Mouse (Mus musculus) limb, embryonic 13.5 days (tissue): ENCODE results near the gene AC124502.3. TPM values are rescaled to one million over a fixed set of nuclear protein-coding genes. Genes with fewer than 3 reads are reported as not detected.
A peak's percentile ranks its signal among the peaks of the same experiment; 100 is the strongest.
"Not testable (repeated sequence)": the region's sequence is repeated elsewhere in the genome, so short reads cannot be mapped to it uniquely, and the experiment has no call there.

Source experiments
- ATAC-seq: fragments of 200-750 bp; cut with Nextera tagmentation; 2 replicates; pipeline ENCODE4 v1.8.0; 2017; ENCODE audit warnings: low read depth, moderate number of reproducible peaks, moderate TSS enrichment; ENCODE audit not compliant: low FRiP score
- H3K27ac ChIP-seq: fragments of 300-500 bp; sonication (generic); 2 replicates; pipeline ENCODE4 v1.5.1; 2015; ENCODE audit warnings: inconsistent platforms, mild to moderate bottlenecking, moderate library complexity
- H3K27me3 ChIP-seq: fragments of 300-500 bp; sonication (generic); 2 replicates; pipeline ENCODE4 v1.6.1; 2015; ENCODE audit warnings: mild to moderate bottlenecking, inconsistent platforms
- H3K36me3 ChIP-seq: fragments of 300-500 bp; sonication (generic); 2 replicates; pipeline ENCODE4 v1.6.1; 2015; ENCODE audit warnings: inconsistent platforms, mild to moderate bottlenecking, moderate library complexity
- H3K4me1 ChIP-seq: fragments of 300-500 bp; sonication (generic); 2 replicates; pipeline ENCODE4 v1.6.1; 2015; ENCODE audit warnings: inconsistent platforms
- H3K4me2 ChIP-seq: fragments of 300-500 bp; sonication (generic); replicated peaks from 2 replicates; pipeline ENCODE4 v1.6.1; 2015; ENCODE audit warnings: inconsistent platforms, mild to moderate bottlenecking, moderate library complexity
- H3K4me3 ChIP-seq: fragments of 300-500 bp; sonication (generic); 2 replicates; pipeline ENCODE4 v1.5.1; 2015; ENCODE audit warnings: moderate library complexity, mild to moderate bottlenecking, inconsistent platforms
- H3K9ac ChIP-seq: fragments of 300-500 bp; sonication (generic); 2 replicates; pipeline ENCODE4 v1.6.1; 2015; ENCODE audit warnings: mild to moderate bottlenecking, inconsistent platforms
- H3K9me3 ChIP-seq: fragments of 300-500 bp; sonication (generic); 2 replicates; pipeline ENCODE4 v1.6.1; 2016; ENCODE audit warnings: inconsistent platforms
- WGBS: fragments of 180-500 bp; shearing (Covaris S2); methylation state at CpG from one replicate; pipeline ENCODE4 v1.1.7; 2015; 5-methylcytosine and 5-hydroxymethylcytosine counted together
- polyA plus RNA-seq: library from polyadenylated mRNA; unstranded; fragments of >200 nt; fragmentation: Nextera tagmentation; extraction: Ambion mirVana; gene quantifications from 2 replicates; pipeline ENCODE4 v1.2.1, GENCODE M21; 2015

AC124502.3 gene
- polyA plus RNA-seq, 1 experiment from 2014 or later: 3.7 TPM

DNA sequence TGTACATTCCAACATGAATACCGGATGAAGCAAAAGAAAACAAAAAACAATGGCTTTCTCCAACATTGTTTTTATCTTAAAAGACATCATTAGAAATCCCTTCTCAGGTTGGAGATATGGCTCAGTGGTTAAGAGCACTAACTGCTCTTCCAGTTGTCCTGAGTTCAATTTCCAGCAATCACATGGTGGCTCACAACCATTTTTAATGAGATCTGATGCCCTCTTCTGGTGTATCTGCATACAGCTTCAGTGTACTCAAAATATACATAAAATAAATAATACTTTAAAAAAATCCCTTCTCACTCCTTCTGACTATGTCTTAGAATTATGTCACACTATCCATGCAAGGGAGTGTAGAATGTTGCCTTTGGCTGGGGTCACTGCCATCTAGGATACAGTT, 40.6 kb downstream of the AC124502.3 start:
- H3K4me1 ChIP-seq: no peaks in the 10 kb centered on the region
- no peaks in the 10 kb centered on the region for H3K36me3 ChIP-seq
- no peak overlapping the region for H3K9ac ChIP-seq
- H3K4me3 ChIP-seq: no peak overlapping the region
- WGBS: 97% methylated on average over 1 of the region's 1 CpGs
- no peak overlapping the region for H3K27ac ChIP-seq
- H3K4me2 ChIP-seq: no peak overlapping the region
- ATAC-seq: no peak
- H3K9me3 ChIP-seq: no peaks in the 10 kb centered on the region
- H3K27me3 ChIP-seq: peaks cover 54% of the 10 kb centered on the region

DNA sequence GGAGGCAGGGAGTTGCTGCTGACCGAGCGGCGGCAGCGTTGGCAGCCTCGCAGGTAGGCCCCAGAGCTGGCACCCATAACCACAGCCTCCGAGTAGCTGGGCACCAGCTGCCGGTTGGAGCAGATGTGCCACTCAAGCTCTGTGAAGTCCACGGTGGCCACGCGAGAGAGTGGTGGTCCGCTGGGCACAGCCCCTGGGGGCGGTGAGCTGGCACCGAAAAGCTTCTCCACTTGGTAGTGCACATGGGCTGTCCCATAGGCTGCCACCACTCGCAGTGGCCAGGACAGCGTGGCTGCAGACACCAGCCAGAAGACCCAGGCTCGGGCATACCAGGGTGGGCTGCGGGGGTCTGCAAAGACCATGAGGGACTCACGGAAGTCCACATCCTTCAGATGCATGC, 43.3 kb downstream of the AC124502.3 start:
- Histone ChIP-seq H3K9me3 (no peaks in the 10 kb centered on the region), H3K9ac (no peak overlapping the region), H3K4me1 (peaks cover 13% of the 10 kb centered on the region), H3K36me3 (no peaks in the 10 kb centered on the region), H3K27ac (no peak overlapping the region), H3K4me3 (no peak overlapping the region), H3K27me3 (peaks cover 77% of the 10 kb centered on the region), H3K4me2 (no peak overlapping the region)
- no peak for ATAC-seq
- 56% methylated on average over 18 of the region's 18 CpGs for WGBS

DNA sequence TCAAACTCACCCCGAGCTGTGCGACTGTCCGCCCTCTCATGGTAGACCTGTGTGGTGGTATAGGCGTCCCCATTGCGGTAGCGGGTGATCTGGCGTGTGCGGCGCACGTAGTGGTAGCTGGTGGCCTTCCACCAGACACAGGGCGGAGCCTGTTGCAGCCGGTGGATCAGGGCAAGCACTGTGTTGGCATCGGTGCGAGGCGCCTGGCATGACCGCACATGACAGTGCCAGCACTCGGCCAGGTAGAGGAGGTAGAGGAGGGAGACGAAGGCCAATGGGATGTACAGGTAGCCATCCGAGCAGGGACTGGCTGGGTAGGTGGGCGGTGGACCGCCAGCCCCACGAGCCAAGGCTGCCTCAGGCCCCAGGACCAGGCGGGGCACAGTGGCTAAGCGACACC, 43.9 kb downstream of the AC124502.3 start:
- Histone ChIP-seq H3K36me3 (no peaks in the 10 kb centered on the region), H3K4me3 (no peak overlapping the region), H3K27me3 (peaks cover 77% of the 10 kb centered on the region), H3K4me1 (peaks cover 18% of the 10 kb centered on the region), H3K27ac (no peak overlapping the region), H3K9me3 (no peaks in the 10 kb centered on the region), H3K9ac (no peak overlapping the region), H3K4me2 (no peak overlapping the region)
- no peak for ATAC-seq
- WGBS: 60% methylated on average over 24 of the region's 24 CpGs

DNA sequence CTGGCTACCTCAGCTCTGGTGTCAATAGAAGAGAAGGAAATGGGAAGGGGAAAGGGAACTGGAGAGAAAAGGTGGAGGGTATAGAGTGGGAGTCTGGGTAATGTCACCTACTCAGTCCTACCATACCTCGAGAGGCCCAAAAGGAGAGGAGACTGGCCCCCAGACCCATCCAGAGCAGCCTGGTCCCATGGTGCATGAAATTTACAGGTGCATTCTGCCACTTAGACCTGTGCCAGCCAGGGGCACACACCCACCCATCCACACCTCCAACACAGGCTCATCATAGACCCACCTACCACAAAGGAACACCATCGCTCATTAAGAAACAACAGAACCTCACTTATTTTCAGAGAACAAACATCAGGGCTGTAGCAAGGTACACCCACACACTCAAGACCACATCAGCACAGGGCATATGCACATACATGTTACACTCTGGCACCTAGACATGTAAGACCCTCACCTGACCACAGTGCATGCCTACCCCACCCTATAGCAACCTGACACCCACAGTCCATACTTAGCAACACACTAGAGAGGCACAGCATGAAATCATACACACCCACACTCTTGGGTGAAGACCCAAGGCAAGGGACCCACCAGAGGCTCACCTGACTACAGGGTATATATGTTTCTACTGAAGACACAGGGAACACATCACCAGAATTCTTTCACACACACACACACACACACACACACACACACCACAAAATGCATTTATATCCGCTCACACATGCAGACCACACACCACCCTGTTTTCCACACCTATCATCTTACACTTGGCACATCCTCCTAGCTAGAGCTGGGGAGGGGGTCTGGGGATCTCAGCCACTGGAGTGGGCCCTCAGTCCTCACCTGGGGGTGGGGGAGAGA, 45.5 kb downstream of the AC124502.3 start:
- H3K4me1 ChIP-seq: peaks cover 24% of the 10 kb centered on the region
- no peaks in the 10 kb centered on the region for H3K36me3 ChIP-seq
- H3K27ac ChIP-seq: no peak overlapping the region
- WGBS: 61% methylated on average over 3 of the region's 3 CpGs
- H3K9ac ChIP-seq: no peak overlapping the region
- peaks cover 74% of the 10 kb centered on the region for H3K27me3 ChIP-seq
- no peak overlapping the region for H3K4me2 ChIP-seq
- peak overlapping the region; percentile 50; the same call in 1 of the 2 replicates for H3K4me3 ChIP-seq
- no peak for ATAC-seq
- no peaks in the 10 kb centered on the region for H3K9me3 ChIP-seq

DNA sequence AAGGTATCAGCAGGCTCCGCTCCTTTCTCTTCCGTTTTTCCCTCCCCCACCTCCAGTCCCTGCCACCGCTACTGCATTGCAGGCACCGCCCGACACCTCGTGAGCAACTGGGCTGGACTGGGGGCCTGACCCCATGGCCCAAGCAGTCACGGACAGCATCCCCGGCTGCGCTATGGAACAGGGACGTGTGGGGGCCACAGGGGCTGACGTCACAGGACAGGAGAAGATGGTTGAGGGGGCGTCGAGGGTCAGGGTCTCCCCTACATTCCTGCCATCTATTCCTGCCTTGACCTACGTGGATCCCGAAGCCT, 46.1 kb downstream of the AC124502.3 start:
- peak overlapping the region; percentile 85 for H3K4me2 ChIP-seq
- no peak for ATAC-seq
- peaks cover 68% of the 10 kb centered on the region for H3K27me3 ChIP-seq
- H3K4me1 ChIP-seq: peaks cover 29% of the 10 kb centered on the region
- H3K9ac ChIP-seq: no peak overlapping the region
- peaks cover 4% of the 10 kb centered on the region; the same call in 1 of the 2 replicates for H3K36me3 ChIP-seq
- H3K4me3 ChIP-seq: peak overlapping the region; percentile 50
- H3K27ac ChIP-seq: no peak overlapping the region
- no peaks in the 10 kb centered on the region for H3K9me3 ChIP-seq
- 2% methylated on average over 15 of the region's 15 CpGs for WGBS

DNA sequence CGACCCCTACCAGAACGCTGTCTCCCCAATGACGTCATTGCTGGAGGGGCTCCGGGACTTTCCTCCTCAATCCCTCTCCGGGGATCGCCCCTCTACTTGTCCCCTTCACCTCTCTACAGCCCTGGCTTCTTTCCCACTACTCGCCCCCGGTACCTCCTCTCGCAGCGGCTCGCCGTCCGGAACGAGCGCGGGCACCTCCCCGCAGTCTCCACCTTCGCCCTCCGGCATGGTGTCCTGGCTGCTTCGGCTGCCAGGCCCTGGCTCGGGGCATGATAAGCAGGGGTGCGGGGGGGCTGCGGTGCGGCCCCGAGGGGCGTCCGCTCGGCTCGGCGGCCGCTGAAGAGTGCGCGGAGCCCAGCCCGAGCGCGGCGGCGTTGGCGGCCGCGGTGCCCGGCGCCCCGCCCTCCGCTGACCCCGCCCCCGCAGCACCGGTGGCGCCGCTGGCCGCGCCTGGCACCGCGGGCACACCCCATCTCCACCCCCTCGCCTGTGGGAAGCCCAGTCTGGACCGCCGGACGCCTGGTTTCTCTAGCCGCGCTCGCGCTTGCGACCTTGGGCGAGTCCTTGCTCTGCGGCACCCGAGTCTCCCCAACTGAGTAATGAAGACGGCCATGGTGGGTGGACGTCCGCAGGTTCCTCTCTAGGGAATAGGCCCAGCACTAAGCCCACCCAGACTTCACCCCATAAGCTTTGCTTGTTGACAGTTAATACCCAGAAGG, 46.6 kb downstream of the AC124502.3 start, which contains the start of gene Tmem151a:
TSS of gene Tmem151a (minus strand) at position 387 of the 719 bp plus-strand sequence.
- Histone ChIP-seq H3K9ac (peak within 1 kb of the TSS; percentile 59), H3K27me3 (peaks cover 63% of the 10 kb centered on the region), H3K4me1 (peaks cover 29% of the 10 kb centered on the region), H3K4me3 (peak within 1 kb of the TSS; percentile 50), H3K4me2 (peak within 1 kb of the TSS; percentile 85), H3K27ac (no peak within 1 kb of the TSS), H3K36me3 (peaks cover 8% of the 10 kb centered on the region), H3K9me3 (no peaks in the 10 kb centered on the region)
- no peak for ATAC-seq
- WGBS: under 1% methylated on average over 48 of the region's 69 CpGs

DNA sequence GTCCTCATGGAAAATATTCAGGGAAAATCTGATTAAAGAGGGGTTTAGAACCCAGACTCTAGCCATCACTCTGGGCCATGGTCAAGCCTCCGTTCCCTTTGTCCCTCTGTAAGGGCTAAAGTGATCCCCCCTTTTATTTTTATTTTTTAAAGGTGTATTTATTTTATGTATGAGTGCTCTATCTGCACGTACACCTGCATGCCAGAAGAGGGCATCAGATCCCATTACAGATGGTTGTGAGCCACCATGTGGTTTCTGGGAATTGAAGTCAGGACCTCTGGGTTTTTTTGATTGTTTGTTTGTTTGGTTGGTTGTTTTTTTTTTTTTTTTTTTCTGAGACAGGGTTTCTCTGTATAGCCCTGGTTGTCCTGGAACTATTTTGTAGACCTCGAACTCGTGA, 47.8 kb downstream of the AC124502.3 start:
- not testable (repeated sequence) for H3K4me3 ChIP-seq, H3K27ac ChIP-seq, ATAC-seq, H3K9me3 ChIP-seq, H3K9ac ChIP-seq, H3K4me2 ChIP-seq
- H3K4me1 ChIP-seq: peaks cover 29% of the 10 kb centered on the region
- peaks cover 20% of the 10 kb centered on the region for H3K36me3 ChIP-seq
- H3K27me3 ChIP-seq: peaks cover 51% of the 10 kb centered on the region
- 53% methylated on average over 4 of the region's 4 CpGs for WGBS

DNA sequence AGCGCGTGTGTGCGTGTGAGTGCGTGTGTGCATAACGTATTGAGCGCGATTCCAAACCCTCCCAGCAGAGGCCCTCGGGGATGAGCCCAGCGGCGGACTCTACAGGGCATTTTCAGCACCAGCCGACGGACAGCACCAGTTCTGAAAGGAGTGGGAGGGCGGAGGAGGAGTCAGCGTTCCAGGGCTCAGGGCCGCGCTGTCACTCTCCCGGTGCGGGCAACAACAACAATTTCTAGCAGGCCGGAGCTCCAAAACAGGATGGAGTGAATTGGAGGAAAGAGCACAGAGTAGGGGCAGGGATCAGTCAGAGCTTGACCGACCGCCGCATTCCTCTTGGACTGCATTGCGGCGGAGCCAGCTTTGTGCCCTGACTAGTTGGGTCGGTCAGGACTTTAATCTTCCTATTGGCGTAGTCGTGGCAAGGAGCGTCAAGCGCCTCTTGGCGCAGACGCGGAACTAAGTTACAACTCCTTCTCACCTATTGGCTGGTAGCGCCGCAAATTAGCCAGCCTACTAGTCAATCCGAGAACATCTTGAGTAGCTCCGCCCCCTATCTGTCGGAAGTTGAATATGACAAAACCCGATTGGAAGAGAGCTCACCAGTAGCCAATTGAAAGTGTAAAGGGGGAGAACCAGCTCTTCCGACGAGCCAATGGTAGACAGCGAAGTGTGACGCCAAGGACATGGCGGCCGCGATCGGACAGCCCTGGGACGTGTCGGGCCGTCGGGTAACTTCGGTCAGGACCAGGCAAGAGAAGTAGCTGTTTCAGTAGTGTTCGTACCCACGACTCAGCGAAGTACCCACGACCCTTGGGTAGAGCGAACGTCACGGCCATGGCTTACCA, 49.4 kb downstream of the AC124502.3 start, which contains the start of gene Yif1a:
TSS of gene Yif1a (plus strand) at position 655 of the 845 bp plus-strand sequence.
- Histone ChIP-seq H3K27me3 (peaks cover 35% of the 10 kb centered on the region), H3K27ac (0 out of 2 replicates have a peak within 1 kb of the TSS, but pooled peaks have one; percentile 49), H3K4me3 (peak within 1 kb of the TSS; percentile 83), H3K9ac (peak within 1 kb of the TSS; percentile 83), H3K4me2 (peak within 1 kb of the TSS; percentile 90), H3K9me3 (no peaks in the 10 kb centered on the region), H3K4me1 (peaks cover 29% of the 10 kb centered on the region), H3K36me3 (peaks cover 36% of the 10 kb centered on the region)
- ATAC-seq: peak; percentile 95
- WGBS: under 1% methylated on average over 58 of the region's 58 CpGs

DNA sequence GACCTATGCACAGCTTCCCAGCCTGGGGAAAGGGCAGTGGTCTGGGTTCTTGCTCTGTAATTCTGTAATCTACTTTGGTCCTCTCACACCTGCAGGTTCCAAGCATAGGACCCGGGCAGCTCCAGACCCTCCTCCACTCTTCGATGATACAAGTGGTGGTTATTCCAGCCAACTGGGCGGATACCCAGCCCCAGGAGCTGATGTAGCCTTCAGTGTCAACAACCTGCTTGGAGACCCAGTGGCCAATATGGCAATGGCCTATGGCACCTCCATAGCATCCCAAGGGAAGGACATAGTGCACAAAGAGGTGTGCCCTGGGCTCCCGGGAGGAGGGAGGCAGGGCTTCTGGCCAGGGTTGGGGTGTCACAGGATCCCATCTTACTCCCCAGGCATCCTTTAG, 50.6 kb downstream of the AC124502.3 start:
- Histone ChIP-seq H3K4me2 (peak overlapping the region; percentile 90), H3K27me3 (peaks cover 23% of the 10 kb centered on the region), H3K4me3 (peak overlapping the region; percentile 83), H3K4me1 (peaks cover 34% of the 10 kb centered on the region), H3K9ac (peak overlapping the region; percentile 83), H3K36me3 (peaks cover 42% of the 10 kb centered on the region), H3K27ac (no peak overlapping the region), H3K9me3 (no peaks in the 10 kb centered on the region)
- ATAC-seq: no peak
- WGBS: 87% methylated on average over 4 of the region's 4 CpGs

DNA sequence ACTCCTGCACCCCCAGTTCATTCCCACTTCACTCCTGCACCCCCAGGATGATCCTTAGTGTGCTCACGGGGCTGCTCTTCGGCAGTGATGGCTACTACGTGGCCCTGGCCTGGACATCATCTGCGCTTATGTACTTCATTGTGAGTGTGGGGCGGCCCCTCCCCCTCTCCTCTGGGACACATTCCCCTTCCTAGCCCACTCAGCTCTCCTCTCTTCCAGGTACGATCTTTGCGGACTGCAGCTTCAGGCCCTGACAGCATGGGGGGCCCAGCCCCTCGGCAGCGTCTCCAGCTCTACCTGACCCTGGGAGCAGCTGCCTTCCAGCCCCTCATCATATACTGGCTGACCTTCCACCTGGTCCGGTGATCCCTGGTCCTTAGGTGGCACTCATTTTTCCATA, 53.4 kb downstream of the AC124502.3 start:
- Histone ChIP-seq H3K27me3 (no peaks in the 10 kb centered on the region), H3K4me1 (peaks cover 48% of the 10 kb centered on the region), H3K9me3 (no peaks in the 10 kb centered on the region), H3K36me3 (peaks cover 42% of the 10 kb centered on the region), H3K27ac (no peak overlapping the region), H3K9ac (no peak overlapping the region), H3K4me2 (no peak overlapping the region), H3K4me3 (no peak overlapping the region)
- WGBS: 89% methylated on average over 10 of the region's 10 CpGs
- no peak for ATAC-seq

DNA sequence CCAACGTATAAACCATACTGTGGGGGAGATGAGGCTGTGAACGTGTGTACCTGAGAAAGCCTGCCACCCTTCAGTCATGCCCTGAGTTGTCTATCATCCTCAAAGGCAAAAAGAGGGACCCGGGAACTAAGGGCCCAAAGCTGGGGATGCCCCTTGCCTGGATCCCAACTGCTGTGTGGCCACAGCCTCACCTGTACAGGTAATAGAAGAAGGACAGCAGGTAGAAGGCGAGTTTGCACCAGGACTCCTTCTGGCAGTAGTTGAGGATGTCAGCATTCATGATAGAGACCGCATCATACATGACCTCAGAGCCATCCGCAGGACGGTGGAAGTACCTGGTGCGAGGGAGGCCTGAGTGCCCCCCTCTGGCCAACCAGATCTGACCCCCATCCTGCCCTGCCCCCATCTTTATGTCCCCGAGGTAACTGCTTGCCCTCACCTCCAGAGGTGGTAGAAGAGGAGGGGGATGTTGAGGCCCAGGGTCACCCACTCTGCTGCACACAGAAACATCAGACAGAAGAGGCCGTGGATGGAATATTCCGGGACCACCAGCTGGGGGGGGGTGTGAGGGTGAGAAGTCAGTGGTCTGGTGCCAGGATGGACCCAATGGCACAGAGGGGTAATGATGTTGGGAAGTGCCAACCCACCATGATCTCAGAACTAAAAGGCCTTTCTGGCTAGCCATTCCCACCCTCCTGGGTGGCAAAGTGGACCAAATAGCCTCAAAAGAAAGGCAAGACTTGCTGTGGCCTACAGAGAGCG, 55.0 kb downstream of the AC124502.3 start:
- 75% methylated on average over 12 of the region's 12 CpGs for WGBS
- no peak for ATAC-seq
- Histone ChIP-seq H3K27ac (no peak overlapping the region), H3K4me3 (no peak overlapping the region), H3K27me3 (no peaks in the 10 kb centered on the region), H3K36me3 (peaks cover 42% of the 10 kb centered on the region), H3K4me1 (peaks cover 55% of the 10 kb centered on the region), H3K9me3 (no peaks in the 10 kb centered on the region), H3K9ac (peak overlapping the region; percentile 50; the same call in 1 of the 2 replicates), H3K4me2 (peak overlapping the region; percentile 47)
